Mouse (Mus musculus) lung, postnatal 14 days (tissue): ENCODE measurements around the gene Gm10645.

Experiments
- DNase-seq: peaks from one replicate; pipeline ENCODE4 v3.0.0; 2021

Gene Gm10645

DNA sequence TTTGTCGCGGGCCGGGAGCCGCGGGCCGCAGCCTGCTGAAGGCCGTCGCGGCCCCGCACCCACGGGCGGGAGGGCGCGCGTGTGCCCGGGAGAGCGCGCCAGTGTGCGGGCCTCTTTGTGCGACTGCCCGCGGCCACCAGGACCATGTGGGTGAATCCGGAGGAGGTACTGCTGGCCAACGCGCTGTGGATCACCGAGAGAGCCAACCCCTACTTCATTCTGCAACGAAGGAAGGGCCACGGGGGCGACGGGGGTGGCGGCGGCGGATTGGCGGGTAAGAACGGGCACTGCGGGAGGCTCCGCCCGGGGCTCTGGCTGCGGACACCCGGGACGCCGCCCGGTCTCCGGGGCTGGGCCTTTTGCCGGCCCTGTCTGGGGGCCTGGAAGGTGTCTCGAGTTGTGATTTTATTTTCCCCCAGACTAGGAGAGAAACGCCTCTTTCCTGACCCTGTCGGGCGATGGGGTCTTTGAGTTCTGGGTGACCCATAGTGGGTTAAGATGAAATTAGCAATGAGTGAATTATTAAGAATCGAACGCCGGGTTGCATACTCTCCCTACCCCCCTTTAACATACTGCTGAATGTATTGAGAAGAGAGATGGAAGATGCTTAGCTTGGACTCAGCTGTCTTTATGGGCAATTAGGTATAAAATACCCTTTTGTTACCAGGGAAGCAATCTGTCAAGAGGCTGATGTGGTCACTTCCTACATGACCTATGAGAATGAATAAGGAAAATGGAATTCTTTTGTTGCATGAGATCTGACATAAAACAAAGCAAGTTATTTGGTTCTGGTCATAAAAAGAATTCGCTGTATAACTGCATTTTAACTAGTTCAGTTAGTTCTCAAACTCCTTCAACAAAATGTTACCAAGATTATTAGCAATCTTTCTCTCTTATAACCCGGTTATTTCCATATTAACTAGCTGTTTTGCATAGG, at the start of gene Gm10645:
Gm10645 (minus strand) TSS at position 240 of the 937 bp plus-strand sequence.
- DNase-seq = peak; percentile 41

DNA sequence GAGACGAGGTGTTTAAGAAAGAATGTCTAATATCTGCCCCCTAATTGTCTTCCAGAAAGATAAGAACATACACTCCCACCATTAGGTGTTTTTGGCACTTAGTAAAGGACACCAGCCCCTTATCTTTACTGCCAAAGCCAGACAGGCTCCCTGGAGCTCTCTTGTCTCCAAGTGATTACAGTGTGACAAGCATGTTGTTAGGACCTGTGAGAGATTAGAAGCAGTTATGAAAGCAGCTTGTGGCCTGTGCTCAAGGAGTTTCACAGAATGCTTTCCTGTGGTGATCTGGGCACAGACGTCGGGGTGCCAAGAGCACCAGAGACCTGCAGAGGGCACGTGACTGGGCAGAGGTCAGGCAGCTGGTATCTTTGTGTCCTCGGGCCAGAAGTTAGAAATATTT, 49.1 kb upstream of the Gm10645 start:
- no peak for DNase-seq

DNA sequence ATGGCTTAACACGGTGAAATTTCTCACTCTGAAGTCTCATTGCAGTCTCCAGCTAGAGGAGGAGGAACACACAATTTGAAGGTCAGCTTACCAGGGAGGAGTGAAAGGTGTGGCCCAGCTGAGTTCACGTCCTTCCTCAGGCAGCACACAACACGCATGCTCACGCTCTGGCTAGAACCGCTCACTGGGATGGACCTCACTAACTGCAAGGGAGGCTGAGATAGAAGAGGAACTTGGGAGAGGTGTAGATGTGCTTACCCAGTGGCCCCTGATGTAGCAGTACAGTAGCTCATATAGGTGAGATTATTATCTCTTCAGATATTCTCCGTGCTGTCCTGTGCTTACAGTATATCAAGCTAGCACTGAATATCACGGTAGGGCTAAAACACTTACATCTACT, 44.7 kb upstream of the Gm10645 start:
- no peak for DNase-seq

DNA sequence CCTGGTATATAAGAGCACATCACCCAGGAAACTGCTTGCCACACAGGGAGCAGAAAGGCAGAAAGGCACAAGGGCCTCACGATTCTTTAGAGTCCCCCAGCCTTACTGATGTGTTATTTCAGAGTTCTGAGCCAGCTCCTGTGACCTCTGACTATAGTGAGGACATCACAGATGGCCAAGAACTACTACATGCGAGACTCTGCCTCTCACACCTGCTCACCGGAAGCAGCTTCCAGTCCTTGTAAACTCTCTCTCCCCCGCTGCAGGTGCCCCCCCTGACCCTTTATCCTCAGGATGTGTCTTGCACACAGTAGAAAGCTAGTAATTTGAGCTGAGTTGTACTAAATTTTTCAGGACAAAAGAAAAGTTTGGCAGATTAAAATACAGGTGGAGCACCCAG, 43.6 kb upstream of the Gm10645 start:
- DNase-seq = no peak

DNA sequence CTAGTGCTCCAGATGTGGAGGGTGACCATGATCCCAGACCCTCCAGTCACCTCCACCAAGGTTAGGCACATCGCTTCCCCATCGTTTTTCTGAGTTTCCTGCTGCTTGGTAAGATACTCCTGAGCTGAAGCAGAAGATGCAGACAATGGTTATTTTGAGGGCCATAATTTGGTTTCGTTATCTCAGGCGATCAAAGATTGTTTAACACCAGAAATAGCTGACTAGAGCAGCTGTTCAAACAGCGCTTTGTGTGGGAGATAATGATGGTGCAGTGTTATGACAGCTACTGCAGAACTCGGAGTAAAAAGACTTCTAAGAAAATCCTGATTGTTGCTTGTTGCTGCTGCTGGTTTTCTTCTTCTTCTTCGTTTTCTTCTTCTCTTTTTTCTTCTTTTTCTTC, 39.9 kb upstream of the Gm10645 start:
- DNase-seq = no peak

DNA sequence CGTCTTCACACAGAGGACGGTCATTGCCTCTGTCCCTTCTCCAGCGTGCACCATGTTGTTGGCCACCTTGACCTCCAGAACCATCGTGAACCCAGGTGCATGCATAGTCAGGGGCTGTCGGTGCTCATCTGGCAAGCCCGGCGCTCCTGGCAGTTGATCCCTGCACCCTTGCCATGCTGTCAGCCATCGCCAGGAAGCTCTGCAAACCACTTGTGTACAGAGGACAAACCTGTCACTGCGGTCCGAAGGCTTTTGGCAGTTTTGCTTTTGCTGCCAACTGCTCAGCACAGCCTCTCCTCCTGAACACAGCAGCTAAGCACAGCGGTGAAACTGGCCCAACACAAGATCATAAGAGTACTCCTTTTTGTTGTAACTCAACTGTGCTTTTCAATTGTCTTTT, 37.0 kb upstream of the Gm10645 start:
- DNase-seq = no peak

DNA sequence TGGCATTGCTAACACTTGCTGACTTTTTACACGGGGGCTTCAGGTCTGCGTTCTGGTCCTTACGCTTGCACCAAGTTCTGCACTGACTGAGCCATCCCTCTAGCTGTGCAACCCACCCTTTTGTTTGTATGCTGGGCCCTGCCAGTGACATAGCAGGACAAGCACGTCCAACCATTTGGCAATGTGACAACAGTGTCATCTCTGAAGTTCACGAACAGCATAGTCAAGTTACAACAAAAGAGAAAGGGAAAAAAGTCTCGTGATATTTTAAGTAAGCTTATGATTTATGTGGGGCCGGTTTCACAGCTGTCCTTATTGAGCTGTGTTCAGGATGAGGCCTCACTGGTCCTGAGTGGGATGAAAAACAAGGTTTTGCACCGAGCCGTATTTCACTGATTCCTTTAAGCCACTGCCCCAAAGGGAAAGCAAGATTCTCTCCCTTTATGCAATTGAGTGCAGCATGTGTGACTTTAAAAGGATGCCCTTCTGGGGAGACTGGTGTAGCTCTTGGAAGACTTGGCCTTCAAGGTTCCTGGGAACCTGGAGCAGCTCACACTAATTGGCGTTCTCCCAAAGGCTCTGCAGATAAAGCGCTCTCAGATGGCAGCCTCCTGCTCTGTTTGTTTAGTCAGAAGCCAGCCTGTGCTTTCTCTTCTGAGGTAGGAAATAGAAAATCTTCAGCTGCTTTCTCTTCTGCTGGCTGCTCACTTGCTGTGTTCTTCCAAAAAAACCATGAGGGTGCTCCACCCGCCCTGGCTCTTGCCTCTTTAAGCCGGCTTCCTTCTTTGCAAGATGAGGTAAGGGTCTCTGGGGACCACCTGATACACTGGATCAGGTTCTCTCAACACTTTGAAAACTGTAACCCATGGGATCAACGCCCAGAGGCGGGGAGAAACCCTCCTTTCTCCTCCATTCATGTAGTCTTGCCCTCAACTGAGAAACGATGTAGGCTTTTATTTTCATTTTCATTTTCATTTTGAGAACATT, 34.5 kb upstream of the Gm10645 start:
- no peak for DNase-seq

DNA sequence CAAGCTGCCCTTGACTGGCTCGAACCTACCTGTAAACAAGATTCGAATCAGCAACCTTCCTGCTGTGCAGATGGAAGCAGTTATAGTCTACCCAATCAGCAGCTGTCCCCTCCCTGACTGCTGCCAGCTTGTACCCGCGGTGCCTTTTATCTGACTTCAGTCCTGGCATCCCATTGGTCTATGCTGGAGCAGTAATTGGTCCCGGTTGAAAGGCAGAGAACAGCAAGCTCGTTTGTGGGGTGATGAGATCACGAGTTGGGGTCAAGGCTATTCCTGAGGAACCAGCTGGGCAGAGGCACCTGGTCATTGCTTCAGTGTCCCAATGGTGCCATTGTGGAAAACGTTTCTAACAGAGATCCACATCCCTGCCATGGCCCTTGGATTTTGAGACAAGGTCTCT, 33.7 kb upstream of the Gm10645 start:
- DNase-seq = no peak

DNA sequence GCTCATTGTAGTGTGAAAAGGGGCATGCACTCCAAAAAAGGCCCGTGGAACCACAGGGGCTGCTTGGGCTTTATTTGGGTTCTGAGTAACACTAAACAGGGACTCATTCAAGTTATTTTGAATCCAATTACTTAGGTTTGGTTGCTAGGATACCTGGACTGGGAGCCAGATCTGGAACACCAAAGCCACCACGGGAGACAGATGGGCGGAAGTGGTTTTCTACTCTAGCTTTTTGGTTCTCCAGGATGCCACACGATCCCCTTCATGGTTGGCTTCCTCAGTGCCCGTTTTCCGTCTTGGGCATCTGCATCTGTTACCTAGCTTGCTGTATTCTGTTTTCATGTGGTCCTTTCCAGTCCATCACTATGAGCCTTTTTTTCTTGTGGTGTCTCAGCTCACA, 30.1 kb upstream of the Gm10645 start:
- no peak for DNase-seq

DNA sequence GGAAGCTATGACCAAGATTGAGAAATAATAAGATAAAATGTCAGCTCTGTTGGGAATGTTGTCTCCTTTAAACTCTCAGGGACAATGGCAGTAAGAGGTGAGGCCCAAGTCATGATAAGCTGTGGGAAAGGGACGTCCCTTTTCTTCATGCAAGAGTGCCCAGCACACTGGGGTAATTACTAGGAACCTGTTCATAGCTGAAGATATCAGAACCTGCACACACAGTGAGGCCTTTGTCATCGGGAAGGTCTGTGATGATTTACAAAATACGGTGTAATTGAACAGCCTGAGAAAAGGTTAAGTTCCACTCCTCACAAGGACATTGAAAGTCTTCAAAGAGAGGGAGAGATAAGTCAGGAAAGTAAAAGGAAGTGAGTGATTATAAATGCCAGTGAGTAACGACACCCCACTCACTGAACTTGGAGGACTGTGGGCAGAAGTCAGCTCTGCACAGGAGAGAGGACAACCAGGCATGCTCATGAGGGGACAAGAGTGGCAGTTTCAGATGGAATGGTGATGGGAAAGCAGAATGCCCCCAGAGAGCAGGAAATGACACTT, 23.6 kb upstream of the Gm10645 start:
- no peak for DNase-seq

DNA sequence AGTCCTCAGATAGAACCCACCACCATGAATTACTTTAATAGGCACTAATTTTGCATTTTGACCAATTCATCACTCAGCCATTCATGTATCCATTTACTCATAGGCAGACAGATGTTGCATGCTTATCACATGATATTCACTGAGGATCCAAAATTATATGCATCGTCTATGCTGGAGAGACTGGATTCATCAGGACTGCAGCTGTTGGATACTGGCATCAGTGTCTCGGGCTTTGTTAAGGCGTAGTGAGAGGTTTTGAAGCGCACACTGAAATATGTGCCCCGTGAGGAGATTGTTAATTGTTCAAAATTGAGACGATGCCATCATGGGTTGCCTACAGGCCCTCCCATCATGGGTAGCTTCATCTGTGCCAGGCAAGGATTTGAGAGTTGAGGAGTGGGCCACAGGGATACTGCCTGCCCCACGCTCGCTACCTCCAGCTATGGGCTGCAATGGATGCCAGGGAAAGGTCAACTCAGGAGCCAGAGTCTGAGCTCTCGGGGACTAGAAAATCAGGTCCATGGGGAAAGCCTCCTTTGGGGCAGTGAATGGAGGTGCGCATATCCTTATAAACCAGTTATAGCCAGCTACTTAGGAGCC, 21.5 kb upstream of the Gm10645 start:
- no peak for DNase-seq

DNA sequence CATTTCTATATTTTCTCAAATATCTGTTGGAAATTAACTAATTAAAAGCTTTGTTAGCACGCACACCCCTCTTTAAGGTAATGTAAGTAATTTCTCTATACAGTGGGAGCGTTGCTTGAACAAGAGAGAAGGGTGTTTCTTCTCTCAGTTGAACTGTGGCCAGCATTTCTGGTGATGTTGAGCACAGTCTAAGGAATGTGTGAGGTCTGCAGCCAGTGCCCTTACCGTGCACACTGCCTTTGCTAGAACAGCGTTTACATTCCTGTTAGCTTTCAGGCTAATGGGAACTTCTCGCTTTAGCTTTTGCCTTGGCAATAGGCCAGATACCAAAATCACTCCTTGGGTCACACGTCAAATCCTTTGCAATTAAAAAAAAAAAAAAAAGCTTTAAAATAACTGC, 20.4 kb upstream of the Gm10645 start:
- no peak for DNase-seq

DNA sequence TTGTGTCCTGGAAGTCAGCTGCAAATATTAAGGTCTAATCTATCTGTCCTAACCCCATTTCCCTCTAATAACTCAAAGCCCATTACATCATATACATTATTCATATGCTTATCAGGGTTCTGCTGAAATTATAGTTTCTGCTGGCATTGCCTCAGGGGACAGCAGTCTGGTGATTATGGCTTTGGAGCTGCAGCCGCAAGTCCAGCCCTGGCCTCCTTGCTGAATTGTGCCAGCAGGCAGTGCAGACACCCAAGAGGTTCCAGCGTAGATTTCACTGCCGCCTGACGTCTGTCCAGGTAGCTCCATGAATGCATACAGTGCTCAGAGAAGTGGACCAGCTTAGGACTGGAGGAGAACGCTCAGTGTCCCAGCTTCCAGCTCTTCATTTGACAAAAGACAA, 16.8 kb upstream of the Gm10645 start:
- DNase-seq = no peak

DNA sequence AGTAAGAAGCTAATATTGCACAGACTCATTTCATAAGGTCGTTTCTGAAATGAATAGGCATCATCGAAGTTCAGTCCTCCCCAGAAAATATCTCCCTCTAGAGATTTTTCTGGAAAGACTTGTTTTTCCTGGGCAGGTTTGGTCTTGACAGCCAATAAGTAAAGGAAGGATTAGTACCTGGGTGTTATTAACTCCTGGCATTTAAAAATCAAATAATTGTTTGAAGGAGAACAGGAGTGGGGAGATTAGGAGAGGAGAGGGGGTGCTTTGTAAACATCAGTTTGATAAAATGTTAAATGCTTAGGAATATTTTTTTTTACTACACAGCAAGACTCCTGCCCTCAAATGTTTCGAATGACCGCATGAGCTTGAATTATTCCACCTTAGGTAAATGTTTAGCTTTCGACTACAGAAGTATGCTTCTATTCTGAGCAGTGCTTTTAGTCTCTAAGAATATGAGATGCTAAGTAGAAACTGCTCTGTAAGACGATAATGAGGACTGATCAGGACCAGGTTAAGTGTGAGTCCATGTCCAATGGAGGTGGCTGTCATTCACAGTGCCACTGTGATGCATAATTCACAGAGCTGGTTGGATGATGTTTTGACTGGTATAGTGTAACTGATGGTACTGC, 16.0 kb upstream of the Gm10645 start:
- DNase-seq = no peak

DNA sequence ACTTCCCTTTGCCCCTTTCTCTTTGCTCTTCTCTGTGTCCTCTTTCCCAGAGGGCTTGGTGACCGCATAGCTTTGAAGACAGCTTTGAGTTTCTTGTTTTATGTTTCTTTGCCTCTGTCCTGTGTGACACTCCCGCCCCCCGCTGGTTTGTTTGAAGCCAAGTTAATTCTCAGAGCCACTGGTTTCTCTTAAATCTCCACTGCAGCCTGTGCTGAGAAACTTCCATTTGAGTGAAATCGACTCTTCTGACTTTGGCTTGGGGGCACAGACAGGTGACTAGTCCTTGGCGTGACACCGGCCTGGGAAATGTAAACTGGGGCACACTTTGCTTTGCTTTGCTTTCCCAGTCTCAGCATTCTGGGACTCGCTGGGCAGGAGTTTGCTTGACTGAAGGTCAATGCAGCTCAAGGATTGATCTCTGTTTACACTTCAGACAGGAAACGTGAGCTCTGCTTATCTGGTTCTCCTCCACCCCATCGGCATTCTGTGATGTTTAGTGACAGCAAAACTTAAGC, 12.3 kb upstream of the Gm10645 start:
- DNase-seq = peak; percentile 22

DNA sequence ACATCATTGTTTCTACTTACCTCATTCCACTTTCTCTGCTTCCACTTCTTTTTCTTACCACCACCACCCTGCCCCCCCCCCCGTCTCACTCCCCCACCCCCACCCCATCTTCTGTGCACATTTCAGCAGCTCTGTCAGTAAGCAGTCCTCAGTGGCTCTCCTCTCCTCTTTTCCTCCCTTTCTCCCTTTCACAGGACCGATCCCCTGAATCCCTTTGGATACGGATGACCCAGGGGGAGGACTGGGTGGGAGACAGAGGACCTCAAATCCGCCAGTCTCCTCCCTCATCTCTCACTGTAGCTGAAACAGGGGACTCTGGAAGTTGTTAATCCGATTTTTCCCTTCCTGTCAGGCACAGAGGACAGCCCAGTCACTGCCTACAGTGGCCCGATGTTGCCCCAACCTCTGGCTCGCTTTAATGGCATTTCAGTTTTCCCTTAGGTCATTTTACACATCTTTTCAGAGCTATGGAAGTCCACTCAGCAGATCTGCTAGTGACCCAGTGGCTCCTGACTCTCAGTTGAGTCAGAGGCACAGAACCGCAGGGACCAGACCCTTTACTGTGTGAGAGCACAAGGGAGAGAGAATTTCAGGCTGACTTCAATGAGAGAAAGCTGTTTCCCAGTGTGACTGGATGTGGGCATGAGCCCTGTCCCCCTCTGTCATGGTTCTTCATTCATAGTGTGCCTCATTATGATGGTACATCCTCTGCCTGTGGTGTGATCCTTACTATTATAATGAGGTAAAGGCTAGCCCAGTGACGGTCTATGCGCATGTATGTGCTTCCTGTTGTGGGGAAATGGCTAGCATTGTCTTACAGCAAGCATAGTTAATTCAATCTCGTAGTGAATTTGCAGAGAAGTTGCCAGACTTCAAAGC, 11.6 kb upstream of the Gm10645 start:
- no peak for DNase-seq

DNA sequence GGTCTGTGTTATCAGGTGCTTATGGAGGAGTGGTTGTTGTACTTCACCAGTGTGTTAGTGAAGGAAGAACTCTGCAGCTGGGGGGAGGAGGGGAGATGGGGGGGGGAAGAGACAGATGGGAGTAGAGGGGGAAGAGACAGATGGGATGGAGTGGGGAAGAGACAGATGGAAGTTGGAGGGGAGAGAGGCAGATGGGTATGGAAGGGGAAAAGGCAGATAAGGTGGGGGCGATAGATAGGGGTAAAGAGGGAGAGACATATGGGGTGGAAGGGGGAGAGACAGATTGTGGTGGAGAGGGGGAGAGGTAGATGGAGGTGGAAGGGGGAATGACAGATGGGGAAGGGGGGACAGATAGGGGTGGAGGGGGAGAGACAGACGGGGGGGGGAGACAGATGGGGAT, 10.8 kb upstream of the Gm10645 start:
- no peak for DNase-seq

DNA sequence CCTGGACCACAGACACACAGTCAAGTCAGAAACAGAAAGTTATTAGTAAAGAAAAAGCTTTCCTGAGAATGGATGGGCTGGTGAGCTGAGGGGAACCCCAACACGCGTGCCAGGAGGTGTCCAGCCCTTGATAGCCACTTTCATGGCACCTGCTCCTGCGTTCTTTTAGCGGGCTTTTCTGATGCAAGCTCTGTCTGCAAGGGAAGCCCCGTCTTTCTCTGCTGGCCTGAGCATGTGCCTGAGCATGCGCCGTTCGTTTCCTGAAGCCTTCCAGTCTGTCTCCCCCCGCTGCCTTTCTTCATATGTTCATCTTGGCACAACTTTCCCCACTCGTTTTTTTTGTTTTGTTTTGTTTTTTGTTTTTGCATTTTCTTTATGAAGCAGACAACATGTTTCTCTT, 9.7 kb upstream of the Gm10645 start:
- DNase-seq = no peak

DNA sequence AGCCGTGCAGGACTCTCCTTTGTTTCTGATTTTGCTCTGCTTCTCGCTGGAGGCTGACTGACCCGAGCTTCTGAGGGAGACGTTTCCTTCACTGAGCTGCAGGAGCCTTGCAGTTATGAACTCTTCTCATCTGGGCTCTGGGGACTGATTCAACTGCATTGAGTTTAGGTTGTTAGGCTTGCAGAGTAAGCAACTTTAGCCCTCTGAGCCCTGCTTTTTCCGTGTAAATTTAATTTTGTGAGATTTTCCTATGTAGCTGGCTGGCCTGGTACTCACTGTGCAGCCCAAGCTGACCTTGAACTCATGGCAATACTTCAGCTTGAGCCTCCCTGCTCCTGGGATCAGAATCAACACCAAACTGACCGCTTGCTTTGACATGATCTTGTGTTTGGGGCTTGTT, 4.9 kb upstream of the Gm10645 start:
- no peak for DNase-seq

DNA sequence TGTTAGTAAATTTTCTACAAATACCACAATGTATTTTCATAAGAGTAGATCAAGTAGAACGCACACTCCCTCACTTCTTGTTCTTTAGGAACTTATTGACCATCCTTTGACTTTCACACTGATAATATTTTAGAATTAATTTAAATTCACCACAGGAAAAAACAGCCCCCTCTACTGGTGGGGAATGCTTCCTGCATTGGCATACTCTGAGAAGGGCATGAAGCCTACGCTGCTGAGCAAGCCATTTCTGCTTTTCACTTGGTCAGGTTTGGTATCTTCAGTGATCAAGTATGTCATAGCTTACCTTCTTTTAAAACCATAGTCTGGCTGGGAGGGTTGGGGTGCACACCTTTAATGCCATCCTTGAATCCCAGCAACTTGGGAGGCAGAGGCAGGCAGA, 3.7 kb upstream of the Gm10645 start:
- DNase-seq = peak; percentile 28

DNA sequence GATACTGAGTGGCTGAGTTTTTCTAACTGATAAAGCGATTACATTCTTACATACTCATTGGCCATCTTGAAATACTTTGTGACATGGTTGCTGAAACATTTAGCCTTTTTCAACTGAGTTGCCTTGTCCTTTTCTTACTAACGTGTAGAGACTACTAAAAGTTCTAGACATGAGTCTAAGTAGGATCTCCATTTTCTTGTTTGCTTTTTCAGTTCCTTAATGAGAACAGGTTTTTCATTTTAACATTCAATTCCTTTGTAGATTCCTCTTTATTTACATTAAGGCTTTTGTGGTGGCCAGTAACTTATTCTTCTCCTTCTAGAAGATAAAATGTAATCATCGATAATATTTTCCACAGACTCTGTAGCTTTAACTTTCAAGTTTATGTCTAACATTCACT, 3.2 kb upstream of the Gm10645 start:
- no peak for DNase-seq
